Mouse (Mus musculus) kidney, embryonic 16.5 days (tissue): ENCODE results near the gene Mgat5b. TPM values are rescaled to one million over a fixed set of nuclear protein-coding genes. Genes with fewer than 3 reads are reported as not detected.

Experiments
- ATAC-seq: fragments of 200-750 bp; cut with Nextera tagmentation; 2 replicates; pipeline ENCODE4 v1.8.0; 2017; ENCODE audit warnings: moderate TSS enrichment; ENCODE audit not compliant: low FRiP score, low TSS enrichment
- H3K27ac ChIP-seq: fragments of 300-500 bp; sonication (generic); 2 replicates; pipeline ENCODE4 v1.5.1; 2014; ENCODE audit warnings: low read length
- H3K27me3 ChIP-seq: fragments of 300-500 bp; sonication (generic); 2 replicates; pipeline ENCODE4 v1.6.1; 2014; ENCODE audit warnings: low read length, control low read depth, mixed read lengths; ENCODE audit not compliant: insufficient read depth
- H3K36me3 ChIP-seq: fragments of 300-500 bp; sonication (generic); 2 replicates; pipeline ENCODE4 v1.6.1; 2014; ENCODE audit warnings: low read length, control low read depth, mixed read lengths; ENCODE audit not compliant: insufficient read depth
- H3K4me1 ChIP-seq: fragments of 300-500 bp; sonication (generic); 2 replicates; pipeline ENCODE4 v1.6.1; 2014; ENCODE audit warnings: low read length, control low read depth, mixed read lengths; ENCODE audit not compliant: insufficient read depth
- H3K4me2 ChIP-seq: fragments of 300-500 bp; sonication (generic); replicated peaks from 2 replicates; pipeline ENCODE4 v1.6.1; 2014; ENCODE audit warnings: low read depth, low read length
- H3K4me3 ChIP-seq: fragments of 300-500 bp; sonication (generic); 2 replicates; pipeline ENCODE4 v1.5.1; 2014; ENCODE audit warnings: mild to moderate bottlenecking, low read length
- H3K9ac ChIP-seq: fragments of 300-500 bp; sonication (generic); replicated peaks from 2 replicates; pipeline ENCODE4 v1.6.1; 2014; ENCODE audit warnings: low read length
- H3K9me3 ChIP-seq: fragments of 300-500 bp; sonication (generic); 2 replicates; pipeline ENCODE4 v1.6.1; 2016; ENCODE audit warnings: low read length, control low read depth
- WGBS: fragments of 180-500 bp; shearing (Covaris S2); extraction: QIAGEN DNeasy Blood & Tissue Kit; methylation state at CpG from one replicate; pipeline ENCODE4 v1.1.7; 2014; 5-methylcytosine and 5-hydroxymethylcytosine counted together
- polyA plus RNA-seq: library from polyadenylated mRNA; unstranded; fragments of >200 nt; fragmentation: Nextera tagmentation; extraction: Ambion mirVana; gene quantifications from 2 replicates; pipeline ENCODE4 v1.2.1, GENCODE M21; 2015

Gene Mgat5b
- polyA plus RNA-seq, 1 experiment from 2014 or later: 0.21 TPM

DNA sequence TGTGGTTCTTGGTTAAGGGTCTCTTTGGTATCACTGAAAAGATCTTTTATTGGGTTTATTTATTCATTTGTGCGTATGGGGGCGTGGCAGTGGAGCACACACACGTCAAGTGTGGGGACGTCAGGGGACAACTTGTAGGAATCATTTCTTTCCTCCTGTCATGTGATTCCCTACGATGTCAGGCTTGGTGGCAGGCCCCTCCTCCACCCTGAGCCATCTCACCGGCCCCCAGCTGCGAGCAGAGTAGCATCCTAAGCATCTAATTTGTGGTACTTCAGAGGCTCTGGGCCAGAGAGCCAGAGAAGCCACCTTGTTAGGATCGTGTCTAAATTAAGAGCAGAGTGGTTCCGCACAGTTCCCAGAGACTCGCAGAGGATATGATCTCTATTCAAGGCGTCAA is 50.8 kb downstream of the Mgat5b start:
- Histone ChIP-seq H3K36me3 (no peaks in the 10 kb centered on the region), H3K4me3 (no peak overlapping the region), H3K27me3 (no peaks in the 10 kb centered on the region), H3K9ac (no peak overlapping the region), H3K4me2 (no peak overlapping the region), H3K9me3 (no peaks in the 10 kb centered on the region), H3K4me1 (0 out of 2 replicates have a peak, but pooled peaks cover 3% of the 10 kb centered on the region), H3K27ac (no peak overlapping the region)
- 66% methylated on average over 11 of the region's 11 CpGs for WGBS
- ATAC-seq: no peak

DNA sequence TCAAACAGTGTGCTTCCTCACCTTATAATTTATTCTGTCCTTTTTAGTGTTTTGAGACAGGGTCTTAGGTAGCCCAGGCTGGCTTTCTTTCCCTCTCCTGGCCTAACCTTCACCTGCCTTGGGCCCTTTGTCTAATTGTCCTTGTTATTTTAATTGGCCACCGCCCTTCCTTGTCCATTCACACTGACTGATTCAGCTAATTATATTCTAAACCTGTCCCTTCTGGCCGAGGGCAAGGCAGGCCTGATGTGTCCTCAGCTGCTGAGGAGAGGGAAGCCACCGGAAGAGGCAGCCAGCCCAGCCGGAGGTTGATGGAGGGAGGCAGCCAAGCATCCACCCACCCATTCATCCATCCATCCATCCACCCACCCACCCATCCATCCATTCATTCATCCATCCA is 52.2 kb downstream of the Mgat5b start:
- Histone ChIP-seq H3K27ac (no peak overlapping the region), H3K4me2 (no peak overlapping the region), H3K27me3 (no peaks in the 10 kb centered on the region), H3K36me3 (no peaks in the 10 kb centered on the region), H3K9ac (no peak overlapping the region), H3K4me1 (0 out of 2 replicates have a peak, but pooled peaks cover 3% of the 10 kb centered on the region), H3K4me3 (no peak overlapping the region), H3K9me3 (no peaks in the 10 kb centered on the region)
- 57% methylated on average over 4 of the region's 4 CpGs for WGBS
- ATAC-seq: no peak

DNA sequence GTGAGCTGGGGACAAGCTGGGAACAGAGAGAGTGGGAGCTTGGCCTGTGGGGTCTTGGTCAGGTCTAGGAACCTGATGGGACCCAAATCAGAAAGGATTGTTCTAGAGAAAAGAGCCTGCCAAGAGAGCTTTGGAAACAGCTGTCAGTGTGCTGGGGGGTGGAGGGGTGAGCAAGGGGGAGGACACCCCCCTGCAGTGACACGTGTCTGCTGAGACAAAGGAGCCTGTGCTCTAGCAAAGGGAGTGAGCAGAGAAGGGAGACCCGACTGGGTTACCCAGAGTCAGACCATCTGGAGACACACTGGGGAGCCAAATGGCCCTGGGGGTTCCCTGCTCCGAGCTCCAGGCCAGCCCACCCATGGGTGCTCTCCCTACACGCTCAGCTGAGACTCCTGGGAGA is 54.2 kb downstream of the Mgat5b start:
- no peak overlapping the region for H3K9ac ChIP-seq
- 60% methylated on average over 4 of the region's 4 CpGs for WGBS
- H3K4me3 ChIP-seq: no peak overlapping the region
- H3K27ac ChIP-seq: no peak overlapping the region
- no peaks in the 10 kb centered on the region for H3K9me3 ChIP-seq
- H3K36me3 ChIP-seq: no peaks in the 10 kb centered on the region
- 0 out of 2 replicates have a peak, but pooled peaks cover 3% of the 10 kb centered on the region for H3K4me1 ChIP-seq
- H3K4me2 ChIP-seq: no peak overlapping the region
- no peak for ATAC-seq
- no peaks in the 10 kb centered on the region for H3K27me3 ChIP-seq

GRCm38 (mm10) chr11:116973508-116973907 is 54.8 kb downstream of the Mgat5b start:
- no peak overlapping the region for H3K4me3 ChIP-seq
- ATAC-seq: no peak
- WGBS: 93% methylated on average over 9 of the region's 9 CpGs
- H3K4me2 ChIP-seq: no peak overlapping the region
- no peaks in the 10 kb centered on the region for H3K9me3 ChIP-seq
- no peaks in the 10 kb centered on the region for H3K27me3 ChIP-seq
- H3K9ac ChIP-seq: no peak overlapping the region
- no peaks in the 10 kb centered on the region for H3K36me3 ChIP-seq
- H3K4me1 ChIP-seq: 0 out of 2 replicates have a peak, but pooled peaks cover 3% of the 10 kb centered on the region
- no peak overlapping the region for H3K27ac ChIP-seq

DNA sequence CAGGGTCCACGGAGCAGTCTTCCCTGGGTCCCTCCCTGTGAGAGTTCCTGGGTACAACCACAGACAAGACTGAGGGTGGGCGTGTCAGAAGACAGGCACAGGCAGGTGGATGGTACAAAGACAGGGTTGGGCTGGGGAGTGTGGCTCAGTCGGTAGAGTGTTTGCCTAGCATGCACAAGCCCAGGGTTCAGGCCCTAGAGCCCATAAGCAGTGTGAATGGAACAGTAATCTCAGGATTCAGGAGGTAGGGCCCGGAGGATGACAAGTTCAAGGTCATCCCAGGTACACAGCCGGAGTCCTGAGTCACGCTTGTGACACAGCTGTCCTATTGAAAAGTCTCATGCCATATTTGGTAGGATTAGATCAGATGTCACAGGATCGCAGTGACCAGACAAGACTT is 55.7 kb downstream of the Mgat5b start:
- no peak overlapping the region for H3K4me2 ChIP-seq
- H3K27ac ChIP-seq: no peak overlapping the region
- no peaks in the 10 kb centered on the region for H3K36me3 ChIP-seq
- no peak overlapping the region for H3K9ac ChIP-seq
- ATAC-seq: no peak; the same call in 1 of the 2 replicates
- H3K9me3 ChIP-seq: no peaks in the 10 kb centered on the region
- H3K4me3 ChIP-seq: no peak overlapping the region
- 0 out of 2 replicates have a peak, but pooled peaks cover 3% of the 10 kb centered on the region for H3K4me1 ChIP-seq
- 86% methylated on average over 7 of the region's 7 CpGs for WGBS
- no peaks in the 10 kb centered on the region for H3K27me3 ChIP-seq

DNA sequence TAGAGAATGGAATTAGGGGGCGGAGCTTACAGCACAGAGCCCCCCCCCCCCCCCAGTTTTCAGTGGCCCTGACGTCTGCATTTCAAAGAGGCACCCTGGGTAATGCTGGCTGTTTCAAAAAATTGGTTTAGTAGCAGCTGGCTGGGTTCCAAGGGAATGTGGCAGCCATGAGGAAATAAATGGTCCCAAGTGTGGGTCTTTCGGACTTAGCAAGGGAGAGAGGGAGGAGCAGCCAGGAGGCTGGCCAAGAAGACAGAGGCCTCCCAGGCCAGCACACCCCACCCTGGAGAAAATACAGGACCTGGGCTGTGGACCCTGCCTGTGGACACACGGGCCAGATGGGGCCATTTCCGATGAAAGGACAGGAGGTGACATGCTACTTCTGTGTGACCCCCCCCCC is 61.6 kb downstream of the Mgat5b start:
- no peaks in the 10 kb centered on the region for H3K36me3 ChIP-seq
- no peaks in the 10 kb centered on the region for H3K9me3 ChIP-seq
- no peak overlapping the region for H3K4me3 ChIP-seq
- peaks cover 10% of the 10 kb centered on the region; the same call in 1 of the 2 replicates for H3K4me1 ChIP-seq
- H3K27ac ChIP-seq: no peak overlapping the region
- 20% methylated on average over 5 of the region's 5 CpGs for WGBS
- no peak; the same call in 1 of the 2 replicates for ATAC-seq
- H3K27me3 ChIP-seq: no peaks in the 10 kb centered on the region
- H3K4me2 ChIP-seq: no peak overlapping the region
- H3K9ac ChIP-seq: no peak overlapping the region

DNA sequence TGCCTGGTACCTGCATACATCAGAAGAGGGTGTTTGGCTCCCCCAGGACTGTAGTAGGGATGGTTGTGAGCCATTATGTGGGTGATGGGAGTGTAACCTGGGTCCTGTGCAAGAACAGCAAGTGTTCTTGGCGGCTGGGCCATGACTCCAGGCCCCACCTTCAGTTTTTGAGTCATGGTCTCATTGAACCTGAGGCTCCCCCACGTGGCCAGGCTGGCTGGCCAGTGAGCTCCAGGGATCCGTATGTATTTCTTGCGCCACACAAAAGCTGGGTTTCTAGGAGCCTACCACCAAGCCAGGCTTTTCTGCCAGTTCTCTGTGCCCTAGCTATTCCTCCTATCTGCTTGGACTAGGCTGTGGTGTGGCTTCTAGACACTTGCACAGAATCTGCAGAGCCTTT is 63.9 kb downstream of the Mgat5b start:
- Histone ChIP-seq H3K4me2 (no peak overlapping the region), H3K9ac (no peak overlapping the region), H3K4me3 (no peak overlapping the region), H3K4me1 (peaks cover 10% of the 10 kb centered on the region; the same call in 1 of the 2 replicates), H3K36me3 (no peaks in the 10 kb centered on the region), H3K27me3 (no peaks in the 10 kb centered on the region), H3K27ac (no peak overlapping the region), H3K9me3 (no peaks in the 10 kb centered on the region)
- 54% methylated on average over 4 of the region's 4 CpGs for WGBS
- ATAC-seq: no peak

GRCm38 (mm10) chr11:116985504-116986385 is 67.1 kb downstream of the Mgat5b start:
- no peak for ATAC-seq
- H3K9ac ChIP-seq: no peak overlapping the region
- 83% methylated on average over 15 of the region's 15 CpGs for WGBS

DNA sequence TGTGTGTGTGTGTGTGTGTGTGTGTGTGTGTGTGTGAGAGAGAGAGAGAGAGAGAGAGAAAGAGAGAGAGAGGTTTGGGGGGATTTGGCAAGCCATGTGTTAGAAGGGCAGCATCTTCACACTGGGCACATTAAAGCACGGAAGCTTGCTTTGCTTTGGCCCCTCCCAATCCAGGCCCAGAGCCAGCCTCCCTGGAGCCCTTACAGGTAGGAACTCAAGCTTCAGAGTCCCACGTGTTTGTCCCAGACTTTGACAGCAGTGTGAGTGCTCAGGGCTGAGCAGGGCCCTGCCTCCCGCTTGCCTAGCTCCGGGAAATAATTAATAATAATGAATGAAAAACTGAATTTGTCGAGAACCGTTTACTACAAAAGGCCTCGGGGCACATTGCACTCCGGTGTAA is 69.5 kb downstream of the Mgat5b start:
- no peak overlapping the region for H3K4me2 ChIP-seq
- H3K9me3 ChIP-seq: no peaks in the 10 kb centered on the region
- WGBS: 47% methylated on average over 8 of the region's 8 CpGs
- no peak overlapping the region for H3K4me3 ChIP-seq
- no peaks in the 10 kb centered on the region for H3K4me1 ChIP-seq
- no peak overlapping the region for H3K9ac ChIP-seq
- no peaks in the 10 kb centered on the region for H3K36me3 ChIP-seq
- ATAC-seq: no peak
- H3K27ac ChIP-seq: no peak overlapping the region
- H3K27me3 ChIP-seq: peaks cover under 1% of the 10 kb centered on the region; the same call in 1 of the 2 replicates

More at GRCm38 (mm10) chr11:116985504-116986385, 67.1 kb downstream of the Mgat5b start:
- no peak overlapping the region for H3K4me3 ChIP-seq
- H3K27me3 ChIP-seq: no peaks in the 10 kb centered on the region
- peaks cover 2% of the 10 kb centered on the region; the same call in 1 of the 2 replicates for H3K4me1 ChIP-seq
- no peak overlapping the region for H3K27ac ChIP-seq
- no peak overlapping the region for H3K4me2 ChIP-seq
- H3K9me3 ChIP-seq: no peaks in the 10 kb centered on the region
- H3K36me3 ChIP-seq: no peaks in the 10 kb centered on the region

GRCm38 (mm10) chr11:116990231-116990630 is 71.6 kb downstream of the Mgat5b start:
- Histone ChIP-seq H3K27ac (no peak overlapping the region), H3K4me3 (no peak overlapping the region), H3K9me3 (no peaks in the 10 kb centered on the region), H3K9ac (no peak overlapping the region), H3K4me1 (no peaks in the 10 kb centered on the region), H3K4me2 (no peak overlapping the region), H3K36me3 (no peaks in the 10 kb centered on the region), H3K27me3 (peaks cover 15% of the 10 kb centered on the region; the same call in 1 of the 2 replicates)
- WGBS: 77% methylated on average over 7 of the region's 7 CpGs
- no peak for ATAC-seq
